Mouse (Mus musculus) adrenal gland, postnatal 10 days (tissue): ENCODE results near the gene Rffl. TPM values are rescaled to one million over a fixed set of nuclear protein-coding genes. Genes with fewer than 3 reads are reported as not detected.
A peak's percentile ranks its signal among the peaks of the same experiment; 100 is the strongest.
"Not testable (repeated sequence)": the region's sequence is repeated elsewhere in the genome, so short reads cannot be mapped to it uniquely, and the experiment has no call there.

ENCODE experiments used
- DNase-seq: peaks from one replicate; pipeline ENCODE4 v3.0.0; 2021; ENCODE audit warnings: mixed read lengths
- total RNA-seq, 2 experiments: library from RNA; stranded (reverse); gene quantifications; 2 replicates each; pipeline ENCODE4 v1.2.3; 2021

The Rffl gene
- total RNA-seq, 2 experiments from 2014 or later = 9.2 to 11.2 TPM

- DNase-seq = peak; percentile 87
Measured at GRCm38 (mm10) chr11:82845415-82846078, 25.5 kb downstream of the Rffl start.

DNA sequence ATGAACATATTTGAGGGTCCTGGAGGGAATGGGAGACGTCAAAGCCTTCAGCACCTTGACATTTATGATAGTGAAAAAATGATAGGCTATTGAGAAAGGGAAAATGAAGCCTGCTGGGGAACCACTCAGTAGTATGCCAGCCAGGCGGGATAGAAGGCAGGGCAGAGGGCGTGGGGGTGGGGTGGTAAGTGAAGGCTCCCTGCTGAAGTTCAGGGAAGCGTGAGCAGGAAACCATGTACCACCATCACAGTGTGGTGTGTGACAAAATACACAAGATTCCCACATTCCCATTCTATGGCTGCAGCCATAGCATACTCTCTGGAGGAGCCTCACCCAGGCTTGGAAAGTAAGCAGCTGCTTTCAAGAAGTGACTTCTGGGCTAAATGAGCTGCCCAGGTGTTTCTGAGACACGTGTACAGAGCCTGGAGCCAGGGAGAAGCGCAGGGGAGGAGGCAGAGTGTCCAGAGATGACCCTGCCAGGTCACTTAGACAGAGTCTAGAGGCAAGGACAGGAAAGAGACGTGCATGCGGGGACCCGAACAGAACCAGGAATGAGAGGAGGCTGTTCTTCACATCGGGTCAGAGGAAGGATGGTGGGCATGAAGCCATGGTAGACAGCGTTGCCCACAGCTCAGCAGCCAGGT lies 26.1 kb downstream of the Rffl start:
- DNase-seq = peak; percentile 26

- no peak for DNase-seq
Measured at GRCm38 (mm10) chr11:82838511-82838910, 32.5 kb downstream of the Rffl start.

DNA sequence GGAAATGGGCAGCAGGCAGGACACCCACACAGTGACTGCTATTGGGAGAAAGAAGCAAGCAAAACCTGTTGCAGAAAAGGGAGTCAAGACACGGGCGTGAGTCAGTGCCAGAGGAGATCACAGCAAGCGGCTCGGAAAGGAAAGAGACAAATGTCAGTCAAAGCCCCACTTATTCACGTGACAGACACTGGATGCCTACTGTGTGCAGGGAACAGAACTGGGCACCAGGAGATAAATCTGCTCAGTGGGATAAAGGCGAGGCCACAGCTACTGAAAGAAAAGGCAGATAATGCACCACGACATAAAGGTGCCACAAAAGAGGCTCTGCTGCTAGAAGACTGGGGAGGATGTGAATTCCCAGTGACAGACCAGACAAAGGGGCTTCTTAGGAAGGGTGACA lies 33.2 kb downstream of the Rffl start:
- no peak for DNase-seq

- no peak for DNase-seq
Measured at GRCm38 (mm10) chr11:82837192-82837591, 33.8 kb downstream of the Rffl start.

- DNase-seq = no peak
Measured at GRCm38 (mm10) chr11:82835616-82836432, 35.2 kb downstream of the Rffl start.

- DNase-seq = not testable (repeated sequence)
Measured at GRCm38 (mm10) chr11:82834359-82834758, 36.7 kb downstream of the Rffl start.

GRCm38 (mm10) chr11:82833929-82834328 lies 37.1 kb downstream of the Rffl start:
- no peak for DNase-seq

DNA sequence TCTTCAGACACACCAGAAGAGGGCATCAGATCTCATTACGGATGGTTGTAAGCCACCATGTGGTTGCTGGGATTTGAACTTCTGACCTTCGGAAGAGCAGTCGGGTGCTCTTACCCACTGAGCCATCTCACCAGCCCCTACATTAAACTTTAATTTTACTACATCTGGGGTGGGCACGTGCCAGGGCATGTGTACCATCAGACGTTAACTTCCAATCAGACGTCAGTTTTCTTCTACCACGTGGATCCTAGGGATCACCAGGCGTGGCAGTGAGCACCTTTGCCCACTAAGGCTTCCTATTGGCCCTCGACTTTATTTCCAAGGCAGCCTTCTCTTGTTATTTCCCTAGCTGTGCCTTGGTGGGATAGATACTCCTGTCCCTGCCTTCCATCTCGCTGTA lies 38.6 kb downstream of the Rffl start:
- DNase-seq = not testable (repeated sequence)

GRCm38 (mm10) chr11:82831008-82831893 lies 39.8 kb downstream of the Rffl start:
- DNase-seq = no peak

GRCm38 (mm10) chr11:82826818-82827217 lies 44.2 kb downstream of the Rffl start:
- DNase-seq = no peak

- no peak for DNase-seq
Measured at GRCm38 (mm10) chr11:82820788-82821456, 50.1 kb downstream of the Rffl start.

DNA sequence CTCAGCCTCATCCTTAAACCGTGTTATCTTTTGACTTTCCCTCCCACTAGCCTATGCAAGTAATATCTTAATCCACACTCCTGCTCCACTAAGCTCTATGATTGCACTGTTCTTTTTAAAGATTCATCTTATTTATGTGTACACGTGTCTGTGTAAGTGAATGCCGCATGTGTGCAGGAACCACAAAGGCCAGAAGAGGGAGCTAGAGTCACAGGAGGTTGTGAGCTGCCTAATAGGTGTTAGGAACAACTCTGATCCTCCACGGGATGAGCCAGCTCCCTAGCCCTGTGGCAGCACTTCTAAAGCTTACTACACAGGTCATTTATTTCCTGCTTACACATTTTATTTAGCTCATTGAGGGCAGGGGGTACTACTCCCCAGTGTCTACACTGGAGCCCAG lies 51.7 kb downstream of the Rffl start:
- DNase-seq = peak; percentile 77

DNA sequence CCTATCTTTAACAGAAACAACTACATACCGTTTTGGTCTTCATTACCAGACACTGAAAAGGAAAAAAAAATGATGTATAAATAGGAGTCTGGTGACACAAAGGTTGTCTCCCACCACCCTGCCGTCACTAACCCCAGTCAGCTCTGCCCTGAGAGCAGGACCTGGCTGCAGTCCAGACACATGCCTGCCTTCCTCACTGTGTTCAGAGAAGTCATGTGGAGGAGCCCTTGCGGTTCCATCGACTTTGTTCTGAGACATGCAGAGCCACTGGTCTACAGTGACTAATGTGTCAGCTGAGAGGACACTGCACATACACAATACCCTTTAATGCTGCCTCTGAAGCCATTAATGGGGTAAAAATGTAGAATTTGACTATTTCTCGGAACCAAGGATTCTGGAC lies 62.5 kb downstream of the Rffl start:
- no peak for DNase-seq

- no peak for DNase-seq
Measured at GRCm38 (mm10) chr11:82807370-82807769, 63.6 kb downstream of the Rffl start.

- DNase-seq = no peak
Measured at GRCm38 (mm10) chr11:82806656-82807055, 64.4 kb downstream of the Rffl start.

GRCm38 (mm10) chr11:82783453-82783852 lies 87.6 kb downstream of the Rffl start:
- DNase-seq = no peak

- no peak for DNase-seq
Measured at GRCm38 (mm10) chr11:82782197-82782596, 88.8 kb downstream of the Rffl start.

DNA sequence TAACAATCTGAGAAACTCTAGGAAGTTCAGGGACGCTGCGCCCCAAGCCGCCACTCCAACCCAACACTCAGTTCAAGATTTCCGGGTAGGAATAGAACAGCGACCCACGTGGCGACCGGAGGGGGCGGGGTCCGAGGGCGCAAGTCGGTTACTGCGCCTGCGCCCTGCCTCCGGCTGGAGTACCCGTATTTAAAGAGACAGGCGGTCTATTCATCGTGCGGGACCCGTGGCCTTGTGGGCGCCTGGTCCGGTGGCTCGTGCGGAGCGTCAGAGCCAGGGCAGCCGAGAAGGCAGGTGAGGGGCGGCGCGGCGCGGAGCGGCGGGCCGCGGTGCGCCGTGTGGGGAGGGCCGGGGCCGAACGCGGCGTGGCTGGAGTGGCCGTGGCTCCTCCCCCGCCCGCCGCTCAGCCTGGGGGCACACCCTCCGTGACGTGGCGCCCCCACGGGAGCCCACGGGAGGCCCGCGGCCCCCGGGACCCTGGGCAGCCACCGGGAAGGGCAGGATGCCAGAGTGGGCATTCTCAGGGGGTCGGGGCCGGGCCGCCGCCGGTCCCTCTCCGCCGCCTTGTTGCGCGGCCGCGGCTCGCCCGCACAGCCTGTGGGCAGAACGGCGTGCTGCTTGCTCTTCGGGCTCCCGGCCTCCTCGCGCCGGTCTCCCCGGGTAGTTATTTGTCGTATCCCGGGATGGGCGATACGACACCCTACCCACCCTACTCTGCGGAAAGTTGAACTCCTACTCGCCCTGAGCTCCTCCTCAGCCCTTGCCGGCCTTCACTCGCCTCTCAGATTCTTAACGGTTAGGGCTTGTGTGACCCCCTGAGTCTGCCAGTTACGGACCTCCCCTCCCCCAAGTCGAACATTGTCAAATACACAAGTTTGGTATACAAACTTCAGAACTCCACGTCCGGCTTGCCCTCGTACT lies 89.8 kb downstream of the Rffl start, which contains the start of gene Lig3:
Lig3 (plus strand) TSS at position 126 of the 921 bp plus-strand sequence.
- peak; percentile 96 for DNase-seq

GRCm38 (mm10) chr11:82780134-82780533 lies 90.9 kb downstream of the Rffl start:
- no peak for DNase-seq
